Mouse (Mus musculus): ENCODE data around the gene Myo5a. TPM values are rescaled to one million over a fixed set of nuclear protein-coding genes. Genes with fewer than 3 reads are reported as not detected.

The Myo5a gene
- total RNA-seq, 4 experiments from 2014 or later, result 7.0 to 13.0 (median 8.6) TPM

- no peak for DNase-seq (ENCODE audit: low spot score)
Measured at GRCm38 (mm10) chr9:75201506-75201905, 130.7 kb downstream of the Myo5a start.

- no peak for DNase-seq (ENCODE audit: low spot score)
Measured at GRCm38 (mm10) chr9:75202036-75202435, 131.2 kb downstream of the Myo5a start.

- no peak for DNase-seq (ENCODE audit: low spot score)
Measured at GRCm38 (mm10) chr9:75209246-75209645, 138.4 kb downstream of the Myo5a start.

- no peak for DNase-seq (ENCODE audit: low spot score)
Measured at GRCm38 (mm10) chr9:75210269-75210668, 139.5 kb downstream of the Myo5a start.

- no peak for DNase-seq (ENCODE audit: low spot score)
Measured at GRCm38 (mm10) chr9:75214743-75215413, 144.1 kb downstream of the Myo5a start.

- DNase-seq (ENCODE audit: low spot score), result no peak
Measured at GRCm38 (mm10) chr9:75219942-75220341, 149.1 kb downstream of the Myo5a start.

- no peak for DNase-seq (ENCODE audit: low spot score)
Measured at GRCm38 (mm10) chr9:75221420-75222287, 150.8 kb downstream of the Myo5a start.

- no peak for DNase-seq (ENCODE audit: low spot score)
Measured at GRCm38 (mm10) chr9:75231841-75232746, 161.3 kb downstream of the Myo5a start, which contains the start of gene Myo5c. Gene Myo5c, plus strand, starts transcription at chr9:75232020.

GRCm38 (mm10) chr9:75232860-75233259 lies 162.0 kb downstream of the Myo5a start:
- no peak for DNase-seq (ENCODE audit: low spot score)

- no peak for DNase-seq (ENCODE audit: low spot score)
Measured at GRCm38 (mm10) chr9:75234271-75234741, 163.5 kb downstream of the Myo5a start.

GRCm38 (mm10) chr9:75234983-75235627 lies 164.3 kb downstream of the Myo5a start:
- DNase-seq (ENCODE audit: low spot score), result no peak

- DNase-seq (ENCODE audit: low spot score), result no peak
Measured at GRCm38 (mm10) chr9:75235696-75236095, 164.9 kb downstream of the Myo5a start.

GRCm38 (mm10) chr9:75236416-75237308 lies 165.8 kb downstream of the Myo5a start:
- DNase-seq (ENCODE audit: low spot score), result no peak

GRCm38 (mm10) chr9:75238179-75238578 lies 167.4 kb downstream of the Myo5a start:
- no peak for DNase-seq (ENCODE audit: low spot score)

- no peak for DNase-seq (ENCODE audit: low spot score)
Measured at GRCm38 (mm10) chr9:75243052-75243451, 172.2 kb downstream of the Myo5a start.

- DNase-seq (ENCODE audit: low spot score), result no peak
Measured at GRCm38 (mm10) chr9:75243730-75244406, 173.1 kb downstream of the Myo5a start.

- DNase-seq (ENCODE audit: low spot score), result no peak
Measured at GRCm38 (mm10) chr9:75244527-75244926, 173.7 kb downstream of the Myo5a start.

GRCm38 (mm10) chr9:75246080-75246930 lies 175.5 kb downstream of the Myo5a start:
- no peak for DNase-seq (ENCODE audit: low spot score)

- no peak for DNase-seq (ENCODE audit: low spot score)
Measured at GRCm38 (mm10) chr9:75247870-75248269, 177.1 kb downstream of the Myo5a start.
